Mouse (Mus musculus) testis, postnatal 14 days (tissue): Measurements from ENCODE around the gene Vwa3a.
A peak's percentile ranks its signal among the peaks of the same experiment; 100 is the strongest.

Experiments used
- DNase-seq: peaks from one replicate; pipeline ENCODE4 v3.0.0; 2021; ENCODE audit warnings: low spot score

Vwa3a gene

DNA sequence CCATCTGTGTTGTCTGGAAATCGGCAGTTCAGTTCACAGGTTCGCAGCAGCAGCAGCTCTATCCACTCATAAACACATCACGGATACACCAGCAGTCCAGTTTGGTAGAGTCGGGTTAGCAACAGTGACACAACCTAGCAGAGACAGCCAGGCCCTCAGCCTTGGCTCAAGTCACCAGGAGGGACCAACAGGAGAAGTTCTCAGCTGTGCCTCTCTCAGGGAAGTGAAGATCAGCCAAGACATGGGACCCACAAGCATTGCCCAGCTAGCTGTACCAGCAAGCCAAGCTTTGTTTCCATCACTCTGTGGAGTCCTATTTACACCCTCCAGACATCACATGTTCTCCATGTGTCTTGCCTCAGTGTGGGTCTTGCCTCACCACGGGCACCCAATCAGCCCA lies 7.7 kb downstream of the Vwa3a start:
- DNase-seq, result no peak

DNA sequence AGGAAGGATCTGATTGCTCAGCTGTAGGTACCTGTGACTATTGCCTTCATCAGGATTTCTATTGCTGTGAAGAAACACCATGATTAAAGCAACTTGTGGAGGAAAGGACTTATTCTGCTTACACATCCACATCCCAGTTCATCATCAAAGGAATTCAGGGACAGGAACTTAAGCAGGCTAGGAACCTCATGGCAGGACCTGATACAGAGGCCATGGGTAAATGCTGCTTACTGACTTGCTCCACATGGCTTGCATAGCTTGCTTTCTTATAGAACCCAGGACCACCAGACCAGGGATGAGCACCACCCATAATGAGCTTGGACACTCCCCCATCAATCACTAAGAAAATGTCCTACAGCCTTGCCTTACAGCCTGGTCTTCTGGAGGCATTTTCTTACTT lies 9.4 kb downstream of the Vwa3a start:
- no peak for DNase-seq

DNA sequence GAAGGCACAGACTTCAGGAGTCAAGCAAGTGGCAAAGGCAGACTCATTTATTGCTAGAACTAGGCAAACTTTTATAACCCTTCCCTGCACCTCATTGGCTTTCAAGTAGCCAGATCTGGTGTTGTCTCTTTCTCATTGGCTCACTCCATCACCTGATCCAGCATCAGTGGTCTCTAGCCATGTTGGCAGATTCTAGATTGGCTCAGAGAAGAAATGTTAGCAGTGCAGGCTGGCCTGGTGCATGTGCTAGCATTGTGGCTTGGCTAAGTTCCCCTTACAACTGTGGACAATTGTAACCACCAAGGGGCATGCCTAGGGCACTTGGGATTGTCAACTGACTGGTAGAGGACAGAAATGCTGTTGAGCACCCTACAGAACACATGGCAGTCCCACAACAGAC lies 12.2 kb downstream of the Vwa3a start:
- no peak for DNase-seq

DNA sequence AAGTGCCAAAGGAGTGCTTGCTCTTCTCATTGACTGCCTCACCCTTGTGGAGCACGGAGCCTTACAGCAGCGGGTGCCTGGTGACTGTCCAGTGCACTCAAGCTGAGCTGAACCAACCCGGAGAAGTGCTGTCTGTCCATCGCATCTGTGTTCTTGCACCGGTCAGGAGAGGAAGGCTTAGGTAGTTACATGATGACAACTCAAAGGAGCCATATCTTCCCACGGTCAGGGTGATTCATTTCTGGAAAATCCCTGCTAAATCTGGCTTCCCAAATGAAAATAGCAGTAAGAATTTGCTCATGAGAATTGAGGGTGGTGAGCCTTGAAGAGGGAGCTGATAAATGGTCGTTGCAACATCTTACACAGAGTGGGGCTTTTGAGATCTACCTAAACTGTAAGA lies 12.8 kb downstream of the Vwa3a start:
- no peak for DNase-seq

DNA sequence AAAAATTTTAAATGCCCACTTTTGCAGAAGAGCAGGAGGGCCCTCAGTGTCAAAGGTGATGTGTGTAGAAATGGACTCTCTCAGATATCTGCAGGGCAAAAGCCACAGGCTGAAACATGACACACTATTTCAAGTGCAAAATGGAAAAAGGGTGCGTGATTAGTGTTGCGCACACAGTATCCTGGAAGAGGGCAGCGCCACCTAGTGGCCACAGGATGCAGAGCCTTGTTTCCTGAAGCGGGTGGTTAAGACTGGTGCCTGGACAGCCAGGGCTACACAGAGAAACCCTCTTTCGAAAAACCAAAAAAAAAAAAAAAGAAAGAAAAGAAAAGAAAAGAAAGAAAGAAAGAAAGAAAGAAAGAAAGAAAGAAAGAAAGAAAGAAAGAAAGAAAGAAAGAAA lies 15.6 kb downstream of the Vwa3a start:
- peak; percentile 64 for DNase-seq

DNA sequence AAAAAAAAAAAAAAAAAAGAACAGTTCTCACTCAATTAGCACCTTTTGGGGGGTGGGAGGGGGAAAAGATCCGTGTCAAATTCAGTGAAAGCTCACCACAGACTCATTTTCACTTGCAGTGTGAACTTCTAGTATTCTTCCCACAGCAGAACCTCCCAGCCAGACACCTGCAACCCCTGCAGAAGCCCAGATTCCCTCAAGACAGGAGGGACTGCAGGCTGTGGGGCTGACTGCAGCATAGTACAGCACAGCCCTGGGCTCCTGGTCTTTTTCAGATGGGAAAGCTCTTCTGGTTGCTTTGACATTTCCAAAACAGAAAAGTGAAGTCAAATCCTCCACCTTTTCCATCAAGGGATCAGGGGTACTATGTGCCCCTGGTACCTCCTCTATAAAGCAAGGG lies 28.3 kb downstream of the Vwa3a start:
- no peak for DNase-seq

DNA sequence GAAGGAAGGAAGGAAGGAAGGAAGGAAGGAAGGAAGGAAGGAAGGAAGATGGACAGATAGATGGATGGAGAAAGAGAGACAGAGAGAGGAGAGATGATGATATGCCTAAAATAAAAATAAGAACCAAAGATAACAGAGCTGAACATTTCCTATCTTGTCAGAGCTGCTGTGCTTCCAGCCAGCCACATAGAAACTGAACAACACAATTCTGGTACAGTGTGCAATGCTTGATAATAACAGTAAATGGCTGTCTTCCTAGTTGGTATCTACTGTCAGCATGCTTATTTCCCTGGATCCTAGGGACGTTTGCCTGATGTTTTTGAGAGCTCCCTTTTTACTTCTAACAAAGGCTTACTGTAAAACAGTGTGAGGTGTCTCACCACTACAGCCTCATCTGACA lies 32.3 kb downstream of the Vwa3a start:
- no peak for DNase-seq

DNA sequence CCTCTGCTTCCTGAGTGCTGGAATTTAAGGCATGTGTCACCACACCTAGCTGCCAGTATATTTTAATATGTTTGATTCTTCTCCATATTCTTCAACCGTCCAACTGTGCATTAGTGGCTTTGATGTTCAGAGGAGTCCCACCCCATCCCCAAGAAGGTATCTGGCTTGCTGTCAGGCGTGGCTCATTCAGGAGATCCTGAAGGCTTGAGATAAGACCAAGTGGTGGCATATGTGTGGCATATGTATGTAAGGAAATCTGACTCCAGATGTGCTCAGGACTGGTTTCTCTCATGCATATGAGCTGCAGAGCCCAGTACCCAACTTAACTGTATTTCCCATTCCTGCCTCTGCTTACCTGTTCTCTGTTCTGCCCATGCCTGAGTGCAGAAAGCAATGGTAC lies 38.9 kb downstream of the Vwa3a start:
- no peak for DNase-seq

DNA sequence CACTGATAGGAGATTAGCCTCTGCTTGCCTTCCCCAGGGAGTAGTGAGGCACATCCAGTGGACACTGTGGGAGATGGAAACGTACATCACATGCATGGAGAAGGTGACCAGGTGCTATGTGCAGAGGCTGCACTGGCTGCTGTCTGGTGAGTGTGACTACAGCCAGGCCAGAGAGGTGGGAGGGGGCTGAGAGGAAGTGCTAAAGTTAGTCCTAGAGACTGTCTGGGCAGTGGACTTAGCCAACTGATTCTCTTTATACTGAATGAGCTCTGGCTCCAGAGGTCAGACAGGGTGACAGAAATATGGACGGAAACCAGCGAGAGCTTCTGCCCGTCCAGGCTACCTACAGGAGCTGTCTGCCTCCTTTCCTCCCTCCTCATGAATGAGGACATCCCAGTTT lies 56.4 kb downstream of the Vwa3a start:
- no peak for DNase-seq

DNA sequence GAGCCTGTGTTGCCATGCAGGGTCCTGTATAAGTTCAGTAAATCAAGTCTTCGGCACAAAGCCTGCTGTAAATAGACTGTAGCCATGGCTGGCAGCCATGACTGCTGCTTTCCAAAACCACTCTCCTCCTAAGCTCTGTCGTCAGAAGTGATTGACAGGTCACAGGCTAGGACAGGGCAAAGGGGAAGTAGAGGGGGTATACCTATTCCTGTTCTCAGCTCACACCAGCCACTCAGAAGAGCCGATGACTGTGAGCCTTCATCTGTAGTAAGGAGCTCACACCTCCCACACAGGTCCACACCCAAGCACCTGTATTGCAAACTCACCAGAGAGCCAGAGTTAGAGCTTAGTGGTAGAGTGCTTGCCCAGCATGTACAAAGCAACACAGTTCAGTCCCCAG lies 57.3 kb downstream of the Vwa3a start:
- DNase-seq, result no peak

DNA sequence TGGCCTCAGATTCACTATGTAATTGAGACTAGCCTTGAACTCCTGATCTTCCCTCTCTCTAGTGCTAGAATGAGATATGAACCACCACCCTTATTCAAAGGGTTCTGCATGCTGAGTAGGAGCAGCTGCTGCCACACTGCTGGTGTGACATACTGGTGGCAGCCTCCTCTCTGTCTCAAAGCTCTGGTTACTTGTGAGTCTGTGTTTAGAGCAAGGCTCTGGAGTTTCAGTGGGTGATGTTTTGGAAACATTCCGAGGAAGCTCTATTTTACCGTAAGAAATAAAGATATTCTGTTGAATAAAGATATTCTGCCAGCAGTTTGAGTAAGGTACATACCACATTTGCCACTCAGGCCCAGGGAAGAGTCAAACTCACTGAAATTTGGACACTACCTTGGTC lies 64.2 kb downstream of the Vwa3a start:
- DNase-seq, result no peak

DNA sequence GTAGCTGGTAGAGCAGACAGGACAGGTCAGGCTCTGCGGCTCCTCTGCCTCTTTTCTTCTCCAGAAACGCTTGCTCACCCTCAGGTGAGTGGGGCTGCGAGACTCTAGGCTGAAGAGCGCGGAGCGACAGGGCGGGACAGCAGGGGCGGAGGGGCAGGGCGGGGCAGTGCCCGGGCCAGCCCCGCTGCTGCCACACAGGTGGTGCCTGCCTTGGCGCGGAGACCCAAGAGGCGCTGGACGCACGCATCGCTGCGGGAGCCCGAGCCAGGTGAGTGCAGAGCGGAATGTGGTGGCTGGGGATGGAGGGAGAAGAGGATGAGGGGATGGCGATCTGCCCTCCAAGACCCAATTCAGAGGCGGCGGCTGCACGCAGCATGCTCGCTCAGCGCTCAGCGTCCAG lies 70.6 kb downstream of the Vwa3a start:
- no peak for DNase-seq

DNA sequence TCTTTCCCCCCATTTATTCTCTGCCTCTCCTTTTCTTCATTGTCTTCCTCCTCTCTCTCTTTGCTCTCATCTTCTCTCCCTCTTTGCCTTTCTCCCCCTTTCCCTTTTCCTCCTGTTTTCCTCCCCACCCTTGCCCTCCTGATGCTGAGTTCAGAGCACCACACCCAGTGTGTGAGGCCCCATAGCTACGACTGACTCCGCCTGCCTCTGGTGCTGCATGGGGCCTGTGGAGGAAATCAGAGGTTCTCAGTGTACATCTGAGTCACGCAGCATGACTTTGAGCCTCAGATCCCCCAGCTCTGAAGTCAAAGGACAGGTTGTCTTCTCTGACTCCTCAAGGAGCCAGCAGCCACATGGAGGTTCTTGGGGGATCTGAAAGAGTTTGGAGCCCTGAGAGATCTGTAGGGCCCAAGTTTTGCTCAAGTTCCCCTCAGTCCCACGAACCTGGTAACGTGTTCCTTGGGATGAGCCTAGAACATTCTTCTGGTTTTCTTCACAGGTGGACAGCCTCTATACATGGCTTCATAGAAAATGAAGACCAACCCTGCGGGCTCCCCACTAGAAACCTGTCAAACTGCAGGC lies 72.8 kb downstream of the Vwa3a start, which contains the start of gene Gm5737:
Gene Gm5737 (plus strand): TSS at position 532 of the 582 bp plus-strand sequence.
- no peak for DNase-seq

DNA sequence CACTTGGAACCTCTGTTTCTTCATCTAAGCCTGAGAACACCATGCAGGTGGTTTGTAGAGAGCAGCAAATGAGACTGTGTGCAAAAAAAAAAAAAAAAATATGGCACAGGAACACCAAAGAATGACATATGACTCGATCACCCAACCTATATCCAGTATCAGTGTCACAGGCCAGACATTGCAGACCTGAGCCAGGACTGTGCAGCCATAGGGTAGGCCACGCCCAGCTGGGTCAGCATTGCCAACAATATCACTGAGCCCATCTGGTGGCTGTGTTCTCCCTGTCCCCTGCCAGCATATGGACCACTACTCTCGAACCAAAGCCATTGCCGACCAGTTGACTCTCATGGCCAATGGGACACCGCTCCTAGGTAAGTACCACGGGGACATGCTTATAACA lies 78.4 kb downstream of the Vwa3a start:
- no peak for DNase-seq

DNA sequence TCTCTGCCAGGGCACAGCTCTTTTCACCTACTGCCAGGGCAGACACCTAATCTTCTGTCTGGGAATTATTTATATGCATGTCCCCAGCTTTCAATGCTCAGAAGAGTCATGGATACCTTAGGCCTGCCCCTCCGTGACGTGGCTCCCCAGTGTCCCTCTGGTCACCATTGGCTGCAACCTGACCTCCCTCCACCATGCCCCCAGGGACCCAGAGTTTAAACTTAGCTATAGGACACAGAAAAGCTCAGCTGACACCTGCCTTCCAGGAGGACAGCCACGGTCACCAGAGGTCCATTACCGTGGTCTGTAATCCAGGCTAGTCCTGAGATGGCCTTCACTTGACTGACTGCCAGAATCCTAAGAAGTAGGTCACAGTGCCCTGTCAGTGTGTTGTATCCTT lies 80.3 kb downstream of the Vwa3a start:
- DNase-seq, result no peak

DNA sequence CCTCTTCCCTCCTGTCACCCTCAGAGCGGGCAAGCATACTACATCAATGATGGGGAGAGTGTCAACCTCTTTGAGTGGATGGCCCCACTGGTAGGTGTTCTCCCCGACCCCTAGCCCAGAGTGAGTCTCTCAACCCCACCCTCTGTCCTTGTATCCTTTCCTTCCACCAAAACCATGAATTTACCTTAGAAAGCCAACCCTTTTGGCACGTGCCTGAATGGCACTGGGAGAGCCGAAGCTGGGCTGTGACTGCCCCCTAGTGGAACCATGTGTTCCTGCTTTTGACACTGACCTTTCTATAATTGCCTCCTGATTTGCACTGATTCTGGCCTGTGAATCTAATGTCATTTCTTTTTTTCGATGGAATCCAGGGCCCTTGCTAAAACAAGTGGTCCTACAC lies 84.1 kb downstream of the Vwa3a start:
- no peak for DNase-seq

DNA sequence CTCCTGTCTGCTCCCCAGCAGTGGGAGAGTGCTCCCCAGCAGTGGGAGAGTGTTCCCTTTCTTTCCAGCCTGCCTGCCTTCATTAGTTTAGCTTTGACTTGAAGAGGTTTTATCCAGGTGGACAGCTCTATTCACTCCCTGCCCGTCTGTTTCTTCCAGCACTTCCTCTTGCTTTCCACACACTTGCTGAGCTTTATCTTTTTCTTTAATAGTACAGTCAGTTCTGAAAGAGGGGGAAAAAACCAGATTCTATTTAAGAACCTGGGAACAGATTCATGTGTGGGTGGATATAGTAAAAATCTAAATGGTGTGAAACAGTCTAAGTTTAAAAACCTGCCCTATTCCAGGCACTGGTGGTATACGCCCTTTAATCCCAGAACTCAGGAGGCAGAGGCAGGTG lies 86.0 kb downstream of the Vwa3a start:
- no peak for DNase-seq

DNA sequence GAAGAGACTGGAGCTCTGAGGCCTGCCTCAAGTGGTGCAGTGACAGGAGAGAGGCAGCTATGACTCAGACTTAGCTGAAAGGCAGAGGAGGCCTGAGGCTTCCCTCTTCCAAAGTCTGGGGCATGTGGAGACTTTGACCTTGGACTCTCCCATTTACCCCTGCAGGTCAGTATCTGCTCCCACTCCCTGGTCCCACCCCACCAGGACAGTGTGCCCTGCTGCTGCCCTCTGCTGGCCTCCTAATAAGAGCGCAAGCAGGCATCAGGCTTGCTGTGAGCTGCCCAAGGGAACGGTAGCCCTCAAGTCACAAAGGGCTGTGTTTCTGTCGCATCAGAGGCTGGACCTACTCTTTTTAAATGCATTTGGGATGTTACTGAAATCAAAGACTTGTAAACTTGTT lies 87.3 kb downstream of the Vwa3a start:
- DNase-seq, result no peak

DNA sequence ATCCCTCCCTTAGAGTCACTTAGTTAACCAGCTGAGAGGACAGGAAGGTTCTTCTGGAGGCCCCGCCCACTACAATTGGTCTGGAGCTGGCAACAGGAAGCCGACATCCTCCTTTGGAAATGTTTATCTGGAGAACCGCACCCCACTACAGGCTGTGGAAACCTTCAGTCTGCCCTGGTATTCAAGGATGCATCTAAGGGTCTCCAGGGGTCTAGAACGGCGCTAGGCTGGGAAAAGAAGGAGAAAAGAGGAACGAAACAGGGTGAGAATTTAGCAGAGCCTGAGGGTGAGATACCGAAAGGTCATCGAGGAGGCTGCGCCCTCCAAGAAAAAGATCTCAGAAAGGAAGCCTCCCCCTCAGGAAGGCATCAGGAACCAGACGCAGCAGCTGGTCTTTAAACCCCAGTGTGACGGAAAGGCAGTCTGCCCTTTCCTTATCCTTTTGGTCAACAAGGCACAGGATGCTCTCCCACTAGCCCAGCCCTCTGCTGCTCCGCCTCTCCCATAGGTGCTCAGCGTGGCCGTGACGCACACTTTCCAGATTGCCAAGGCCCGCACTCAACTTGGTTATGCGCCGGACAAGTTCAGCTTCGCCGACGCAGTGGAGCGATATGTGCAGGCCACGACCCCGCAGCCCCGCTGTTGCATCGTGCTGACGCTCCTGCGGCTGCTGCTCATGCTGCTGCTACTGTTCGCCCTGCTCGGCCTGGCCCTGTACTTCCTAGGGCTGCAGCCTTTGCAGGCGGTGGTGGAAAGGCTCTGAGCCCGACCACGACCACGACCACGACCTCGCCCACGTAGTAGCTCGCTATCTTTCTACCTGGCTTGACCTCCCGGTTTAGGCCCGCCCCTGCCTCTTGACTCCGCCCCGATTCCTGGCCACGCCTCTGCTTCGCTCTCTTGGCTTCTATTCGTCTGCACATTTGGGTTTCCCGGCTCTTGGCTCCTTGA lies 91.6 kb downstream of the Vwa3a start:
- peak; percentile 53 for DNase-seq

DNA sequence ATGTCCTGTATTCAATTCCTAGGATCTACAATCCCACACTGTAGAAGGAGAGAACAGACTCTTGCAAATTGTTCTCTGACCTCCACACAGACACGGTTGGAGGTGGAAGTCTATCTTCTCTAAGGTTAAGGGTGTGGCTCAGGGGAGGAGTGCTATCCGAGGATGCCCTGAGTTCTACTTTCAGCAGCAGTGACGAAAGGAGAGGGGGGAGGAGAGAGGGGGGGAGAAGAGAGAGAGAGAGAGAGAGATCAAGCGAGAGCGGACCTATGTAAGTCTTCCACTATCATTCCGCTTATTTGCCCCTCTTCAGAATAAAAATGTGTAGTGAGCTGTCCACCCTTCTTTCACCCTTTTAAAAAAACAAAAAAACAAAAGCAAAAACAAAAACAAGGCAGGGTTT lies 95.3 kb downstream of the Vwa3a start:
- DNase-seq, result no peak

DNA sequence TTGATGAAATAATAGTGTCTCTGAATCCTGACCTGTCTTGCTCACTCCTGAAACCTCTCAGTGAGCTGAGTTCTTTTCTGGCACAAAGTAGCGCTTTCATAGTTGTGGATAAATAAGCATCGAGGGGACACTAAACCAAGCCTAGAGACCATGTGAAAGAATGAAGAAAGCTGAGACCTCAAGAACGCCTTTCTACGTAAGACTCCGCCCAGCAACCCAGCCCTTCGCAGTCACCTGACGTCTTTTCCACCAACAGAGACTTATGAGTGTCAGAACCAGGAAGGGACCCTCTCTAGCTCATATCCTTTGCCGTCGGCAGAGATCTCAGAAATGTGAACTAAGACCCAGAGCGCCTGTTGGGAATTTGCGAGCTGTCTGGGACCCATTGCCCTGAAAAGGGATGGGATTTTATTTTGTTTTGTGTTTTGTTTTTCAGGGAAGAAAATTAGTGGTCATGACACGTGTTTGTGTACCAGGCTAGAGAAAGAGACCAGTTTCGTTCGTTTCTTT lies 95.8 kb downstream of the Vwa3a start:
- DNase-seq, result peak; percentile 61

DNA sequence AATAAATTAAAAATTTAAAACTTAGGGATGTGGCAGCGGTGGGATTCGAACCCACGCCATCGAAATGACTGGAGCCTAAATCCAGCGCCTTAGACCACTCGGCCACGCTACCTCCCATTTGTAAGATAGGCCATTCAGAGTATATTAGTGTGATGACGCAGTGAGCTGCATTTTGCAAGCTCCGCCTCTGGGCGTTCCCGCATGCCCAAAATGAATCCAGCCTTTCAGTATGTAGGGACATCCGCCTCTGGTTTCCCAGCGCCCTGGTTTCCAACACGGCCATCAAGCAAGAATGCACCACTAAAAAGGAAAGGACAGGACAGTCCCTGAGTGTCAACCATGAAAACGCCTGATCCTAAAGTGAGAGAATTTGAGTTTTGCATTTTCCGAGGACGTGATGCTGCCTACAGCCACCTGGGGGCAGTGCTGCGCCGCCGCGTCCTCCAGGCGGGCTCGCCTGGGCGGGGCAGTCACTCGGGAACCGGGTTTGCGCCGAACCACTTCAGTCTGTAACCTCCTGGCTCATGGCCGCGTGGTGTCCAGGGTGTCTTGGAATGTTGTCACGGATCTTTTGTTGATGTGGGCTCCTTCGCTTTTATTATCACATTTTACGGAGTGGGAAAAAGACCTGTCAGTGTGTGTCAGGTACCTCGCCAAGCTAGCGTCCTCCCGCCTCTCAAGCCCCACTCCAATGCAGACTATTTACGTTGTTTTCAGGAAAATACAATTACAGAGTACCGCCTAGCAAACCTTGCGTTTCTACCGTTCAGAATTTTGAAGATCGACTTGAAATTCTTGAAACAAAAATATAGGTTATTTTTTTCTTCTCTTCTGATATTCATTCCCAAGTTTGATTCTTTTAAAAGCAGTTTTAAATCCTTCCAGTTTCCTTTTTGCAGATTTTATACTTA lies 96.6 kb downstream of the Vwa3a start:
- DNase-seq, result peak; percentile 85
